Mouse (Mus musculus) limb, embryonic 11.5 days (tissue): ENCODE data around the gene Gm17655. TPM values are rescaled to one million over a fixed set of nuclear protein-coding genes. Genes with fewer than 3 reads are reported as not detected.
"Not testable (repeated sequence)": the region's sequence is repeated elsewhere in the genome, so short reads cannot be mapped to it uniquely, and the experiment has no call there.

Experiments
- ATAC-seq: fragments of 200-750 bp; cut with Nextera tagmentation; 2 replicates; pipeline ENCODE4 v1.8.0; 2017; ENCODE audit warnings: low read depth; ENCODE audit not compliant: insufficient number of reproducible peaks, low FRiP score, low TSS enrichment
- DNase-seq: peaks from one replicate; pipeline ENCODE4 v3.0.0-alpha.2; 2015; ENCODE audit warnings: low spot score
- H3K27ac ChIP-seq: fragments of 300-500 bp; sonication (generic); replicated peaks from 2 replicates; pipeline ENCODE4 v1.5.1; 2014; ENCODE audit warnings: low read depth, mild to moderate bottlenecking, low read length
- H3K27me3 ChIP-seq: fragments of 300-500 bp; sonication (generic); 2 replicates; pipeline ENCODE4 v1.6.1; 2014; ENCODE audit warnings: mild to moderate bottlenecking, low read length, mixed read lengths; ENCODE audit not compliant: control insufficient read depth, insufficient read depth
- H3K36me3 ChIP-seq: fragments of 300-500 bp; sonication (generic); 2 replicates; pipeline ENCODE4 v1.6.1; 2014; ENCODE audit warnings: mild to moderate bottlenecking, low read length, moderate library complexity, mixed read lengths; ENCODE audit not compliant: control insufficient read depth, insufficient read depth
- H3K4me1 ChIP-seq: fragments of 300-500 bp; sonication (generic); 2 replicates; pipeline ENCODE4 v1.6.1; 2014; ENCODE audit warnings: low read length, mixed read lengths; ENCODE audit not compliant: control insufficient read depth, insufficient read depth
- H3K4me2 ChIP-seq: fragments of 300-500 bp; sonication (generic); 2 replicates; pipeline ENCODE4 v1.6.1; 2014; ENCODE audit warnings: low read depth, mild to moderate bottlenecking, moderate library complexity; ENCODE audit not compliant: severe bottlenecking
- H3K4me3 ChIP-seq: fragments of 300-500 bp; sonication (generic); 2 replicates; pipeline ENCODE4 v1.5.1; 2014; ENCODE audit warnings: low read depth, low read length
- H3K9ac ChIP-seq: fragments of 300-500 bp; sonication (generic); 2 replicates; pipeline ENCODE4 v1.6.1; 2014; ENCODE audit warnings: mild to moderate bottlenecking, low read length
- H3K9me3 ChIP-seq: fragments of 300-500 bp; sonication (generic); 2 replicates; pipeline ENCODE4 v1.6.1; 2016; ENCODE audit warnings: low read length; ENCODE audit not compliant: control insufficient read depth
- WGBS: fragments of 180-500 bp; shearing (Covaris S2); extraction: QIAGEN DNeasy Blood & Tissue Kit; methylation state at CpG from one replicate; pipeline ENCODE4 v1.1.7; 2014; 5-methylcytosine and 5-hydroxymethylcytosine counted together
- polyA plus RNA-seq: library from polyadenylated mRNA; unstranded; fragments of >200 nt; fragmentation: Nextera tagmentation; extraction: Ambion mirVana; gene quantifications from 2 replicates; pipeline ENCODE4 v1.2.1, GENCODE M21; 2014

Gene Gm17655
- polyA plus RNA-seq, 1 experiment from 2014 or later = 8.3 TPM

DNA sequence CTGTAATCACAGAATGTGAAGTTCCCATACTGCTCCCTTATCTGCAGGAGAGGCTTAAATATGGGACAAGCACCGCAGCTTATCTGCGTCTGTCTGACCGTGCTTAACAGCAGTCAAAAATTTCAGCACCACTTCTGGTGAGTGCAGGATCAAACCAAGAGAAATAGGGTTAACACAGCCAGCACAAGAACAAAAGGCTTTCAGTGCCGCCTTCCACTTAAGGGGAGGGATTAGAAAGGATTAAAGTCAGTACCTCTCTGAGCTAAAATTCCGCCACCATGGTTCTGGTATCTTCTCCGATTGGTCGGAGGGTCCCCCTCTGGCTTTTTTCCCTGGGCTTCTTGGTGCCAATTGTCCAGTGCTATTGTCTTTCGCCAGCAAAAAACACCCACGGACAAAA lies 49.0 kb downstream of the Gm17655 start:
- Histone ChIP-seq H3K4me2 (no peak overlapping the region), H3K27me3 (no peaks in the 10 kb centered on the region), H3K4me1 (no peaks in the 10 kb centered on the region), H3K9me3 (no peaks in the 10 kb centered on the region), H3K27ac (no peak overlapping the region), H3K36me3 (no peaks in the 10 kb centered on the region), H3K9ac (no peak overlapping the region), H3K4me3 (no peak overlapping the region)
- WGBS = 52% methylated on average over 9 of the region's 9 CpGs
- DNase-seq (no peak), ATAC-seq (no peak)

DNA sequence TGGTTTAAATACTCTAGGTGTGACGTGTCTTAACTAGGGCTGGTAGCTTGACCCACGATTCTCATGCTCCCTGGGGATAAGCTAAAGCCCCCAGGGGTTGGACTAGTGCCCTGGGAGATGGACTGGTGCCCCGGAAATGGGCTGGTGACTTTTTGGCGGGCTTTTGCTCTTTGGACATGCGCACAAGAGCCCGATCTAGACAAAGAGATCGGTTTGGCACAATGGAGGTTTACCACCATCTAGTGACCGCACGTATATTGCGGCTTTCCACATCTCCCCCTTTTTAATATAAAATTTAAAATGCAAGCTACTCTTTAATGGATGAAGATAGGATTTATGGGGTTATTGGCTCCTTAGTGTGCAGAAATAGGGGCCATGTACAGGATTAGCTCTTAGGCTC lies 56.5 kb downstream of the Gm17655 start:
- not testable (repeated sequence) for H3K4me3 ChIP-seq, H3K9ac ChIP-seq, H3K4me1 ChIP-seq, H3K27ac ChIP-seq, ATAC-seq, H3K4me2 ChIP-seq, DNase-seq, H3K27me3 ChIP-seq, H3K9me3 ChIP-seq, H3K36me3 ChIP-seq
- 86% methylated on average over 10 of the region's 10 CpGs for WGBS

Other genes starting within 250 kb of the Gm17655 start
- 0.51 and 0.81 TPM in 2 replicates for gene Gm15446, start 149.1 kb downstream of the Gm17655 start, polyA plus RNA-seq
- 23.2 and 24.8 TPM in 2 replicates for gene Zfp932, start 76.0 kb downstream of the Gm17655 start, polyA plus RNA-seq
- gene Gm35315, start 21.9 kb upstream of the Gm17655 start, polyA plus RNA-seq = 0.64 and 1.6 TPM in 2 replicates
- 0.57 and 0.75 TPM in 2 replicates for gene Plcxd1, start 27.5 kb upstream of the Gm17655 start, polyA plus RNA-seq
- 27.4 and 29.7 TPM in 2 replicates for gene Gtpbp6, start 35.7 kb upstream of the Gm17655 start, polyA plus RNA-seq
- 4.1 and 4.2 TPM in 2 replicates for gene Zfp605, start 37.6 kb upstream of the Gm17655 start, polyA plus RNA-seq
- 28.0 and 33.4 TPM in 2 replicates for gene Chfr, start 63.3 kb upstream of the Gm17655 start, polyA plus RNA-seq
- 25.2 and 26.3 TPM in 2 replicates for gene Golga3, start 104.2 kb upstream of the Gm17655 start, polyA plus RNA-seq
- 44.4 and 47.5 TPM in 2 replicates for gene Ankle2, start 158.5 kb upstream of the Gm17655 start, polyA plus RNA-seq
- gene Pgam5, start 197.4 kb upstream of the Gm17655 start, polyA plus RNA-seq = 97.2 and 99.0 TPM in 2 replicates
- gene Pxmp2, start 213.7 kb upstream of the Gm17655 start, polyA plus RNA-seq = 9.8 and 10.9 TPM in 2 replicates
- gene Pole, start 213.8 kb upstream of the Gm17655 start, polyA plus RNA-seq = 46.7 and 50.4 TPM in 2 replicates